Mouse (Mus musculus) common myeloid progenitor, adult 5-6 weeks (primary cell): Measurements from ENCODE around the gene Coq2. TPM values are rescaled to one million over a fixed set of nuclear protein-coding genes. Genes with fewer than 3 reads are reported as not detected.

Experiments used
- ATAC-seq: replicated peaks from 2 replicates; pipeline ENCODE4 v1.8.0; 2016; ENCODE audit warnings: low read depth, mild to moderate bottlenecking, moderate TSS enrichment, inconsistent platforms; ENCODE audit not compliant: poor library complexity, severe bottlenecking
- total RNA-seq: library from RNA; stranded (forward); fragments of 200-1000, 187-1606 nt; gene quantifications from 2 replicates; pipeline ENCODE4 v1.2.3, GENCODE M21; 2017

The Coq2 gene
- total RNA-seq, 1 experiment from 2014 or later: 33.9 TPM

DNA sequence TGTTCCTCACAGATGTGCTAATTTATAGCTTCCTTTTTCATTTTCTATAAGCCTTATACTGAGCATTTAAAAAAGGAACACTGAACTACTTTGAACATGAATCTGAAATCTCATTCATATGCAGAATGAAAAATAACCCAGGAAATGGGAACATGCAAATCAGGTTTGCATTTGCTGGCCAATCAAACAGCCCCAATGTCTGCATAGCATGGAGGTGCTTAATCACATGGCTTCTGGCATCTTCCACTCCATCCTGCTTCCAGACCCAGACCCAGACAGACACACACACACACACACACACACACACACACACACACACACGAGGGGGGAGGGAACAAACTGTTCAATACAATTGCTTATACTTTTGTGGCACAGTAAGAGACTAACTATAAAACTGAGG lies 8.0 kb downstream of the Coq2 start:
- ATAC-seq: no peak

DNA sequence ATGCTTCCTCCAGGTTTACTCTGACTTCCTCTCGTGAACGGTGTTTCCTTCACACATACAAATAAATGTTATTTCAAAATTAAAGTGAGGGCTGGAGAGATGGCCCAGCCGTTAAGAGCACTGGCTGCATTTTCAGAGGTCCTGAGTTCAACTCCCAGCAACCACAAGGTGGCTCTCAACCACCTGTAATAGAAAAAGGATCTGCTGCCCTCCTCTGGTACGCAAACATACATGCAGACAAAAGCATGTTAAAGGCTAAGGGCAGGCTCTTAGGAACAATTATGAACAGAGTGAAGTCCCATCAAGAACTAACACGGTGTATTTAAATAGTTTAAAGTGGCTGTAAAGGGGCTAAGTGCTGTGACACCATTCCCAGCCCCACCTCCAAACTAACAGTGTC lies 11.1 kb downstream of the Coq2 start:
- ATAC-seq: peak; percentile 76

DNA sequence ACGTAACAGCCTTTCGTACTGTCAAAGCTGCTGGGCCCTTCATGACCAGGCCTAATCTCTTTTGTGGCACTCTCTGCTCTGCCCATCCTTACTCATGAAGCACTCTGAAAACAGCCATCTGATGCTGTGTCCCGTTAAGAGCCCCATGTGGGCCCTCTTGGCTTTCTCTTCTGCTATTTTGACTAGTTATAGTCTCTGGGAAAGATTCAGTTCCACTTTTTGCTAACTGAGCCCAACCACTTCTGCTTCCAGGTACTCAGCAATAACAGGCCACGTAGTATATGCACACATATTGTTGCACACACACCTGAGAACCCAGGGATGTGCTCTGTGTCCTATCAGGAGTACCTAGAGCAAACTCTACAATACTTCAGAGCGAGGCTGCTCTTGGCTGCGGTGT lies 11.9 kb downstream of the Coq2 start:
- ATAC-seq: peak; percentile 82

DNA sequence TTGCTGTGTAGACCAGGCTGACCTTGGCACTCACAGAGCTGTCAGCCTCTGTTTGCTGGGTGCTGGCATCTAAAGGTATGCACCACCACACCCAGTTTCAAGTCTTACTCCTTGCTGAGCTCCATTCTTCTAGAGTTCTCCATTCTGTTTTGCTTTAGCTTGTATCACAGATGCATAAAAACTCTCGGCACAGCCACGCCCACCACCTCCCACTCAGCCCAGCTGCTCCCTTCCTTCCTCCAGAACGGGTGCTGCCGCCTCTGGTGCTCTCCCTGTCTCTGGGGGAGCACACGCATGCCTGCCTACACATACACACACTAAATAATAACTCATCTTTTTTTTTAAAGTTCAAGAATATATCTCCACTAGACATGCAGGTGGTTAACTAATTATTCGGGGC lies 16.5 kb downstream of the Coq2 start:
- no peak for ATAC-seq

DNA sequence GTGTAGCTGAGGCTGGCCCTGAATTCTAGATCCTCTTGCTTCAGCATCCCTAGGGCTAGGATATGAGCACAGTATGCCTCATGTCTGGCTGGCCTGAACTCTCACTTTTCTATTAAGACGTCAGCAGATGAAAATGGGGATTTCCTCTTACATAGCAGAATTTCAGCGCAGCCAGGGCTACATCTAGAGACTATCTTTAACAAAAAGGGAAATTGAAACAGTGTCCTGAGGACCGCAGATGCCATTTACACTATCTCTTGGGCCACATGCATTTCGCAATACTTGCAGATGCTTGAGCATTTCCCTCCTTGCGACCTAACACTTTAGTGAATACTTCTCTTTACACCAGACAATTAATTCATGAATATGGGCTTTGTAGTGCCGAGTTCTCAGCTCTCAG lies 18.6 kb downstream of the Coq2 start:
- ATAC-seq: peak; percentile 93

DNA sequence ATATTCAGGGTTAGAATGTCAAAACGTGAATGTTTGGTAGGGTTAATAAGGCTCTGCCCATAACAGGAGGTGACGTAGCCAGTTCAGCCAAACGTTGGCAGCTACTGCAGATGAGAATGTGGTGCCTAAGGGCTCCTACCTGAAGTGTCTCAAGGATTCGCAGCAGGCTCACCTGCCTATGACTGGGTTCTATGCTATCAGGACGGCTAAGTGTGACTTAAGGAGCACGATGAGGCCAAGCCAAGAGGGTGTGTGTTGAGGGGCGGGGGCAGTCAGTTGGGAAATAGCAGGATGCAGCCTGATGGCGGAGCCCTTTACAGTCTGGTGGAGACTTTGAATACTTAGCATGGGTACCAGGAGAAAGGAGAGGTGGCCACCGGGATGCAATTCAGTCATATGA lies 22.6 kb downstream of the Coq2 start:
- ATAC-seq: no peak

DNA sequence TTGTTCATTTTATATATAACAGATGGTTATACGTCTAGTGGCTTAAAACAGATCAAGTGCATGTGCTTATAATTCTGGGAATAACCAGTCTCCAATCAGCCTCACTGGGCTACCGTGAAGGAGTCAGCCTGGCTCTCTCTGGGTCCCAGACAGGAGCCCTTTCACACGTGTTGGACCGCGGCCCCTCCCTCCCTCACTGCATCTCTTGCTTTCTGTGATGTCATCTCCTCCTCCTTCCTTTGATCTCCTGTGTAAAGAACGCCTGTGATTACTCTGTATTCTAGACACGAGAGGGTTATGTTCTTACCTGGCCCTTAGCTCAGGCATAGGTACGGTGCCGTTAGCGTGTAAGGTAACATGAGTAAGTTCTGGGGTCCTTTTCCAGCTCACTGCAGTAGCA lies 23.5 kb downstream of the Coq2 start:
- no peak for ATAC-seq

GRCm38 (mm10) chr5:100650969-100651368 lies 24.0 kb downstream of the Coq2 start:
- ATAC-seq: no peak

DNA sequence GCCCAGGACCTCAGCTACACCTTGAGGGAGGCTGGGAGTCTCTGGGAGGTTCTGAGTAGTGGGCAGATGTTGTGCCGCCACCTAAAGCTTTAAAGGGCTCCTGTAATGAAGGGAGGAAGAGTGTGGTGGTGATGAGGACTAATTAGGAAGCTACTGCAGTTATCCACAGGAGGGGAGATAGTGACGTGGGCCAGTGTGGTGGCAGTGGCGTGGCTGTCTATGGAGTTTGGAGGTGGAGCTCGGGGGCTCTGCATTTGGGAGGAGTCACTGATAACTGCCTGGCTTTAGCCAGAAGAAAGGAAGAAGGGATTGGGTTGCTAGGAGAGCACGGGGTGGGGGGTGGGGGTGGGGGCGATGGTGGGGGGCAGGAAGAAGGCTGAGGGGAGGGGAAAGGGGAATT lies 26.4 kb downstream of the Coq2 start:
- ATAC-seq: peak; percentile 33

GRCm38 (mm10) chr5:100648046-100648445 lies 26.9 kb downstream of the Coq2 start:
- no peak for ATAC-seq

DNA sequence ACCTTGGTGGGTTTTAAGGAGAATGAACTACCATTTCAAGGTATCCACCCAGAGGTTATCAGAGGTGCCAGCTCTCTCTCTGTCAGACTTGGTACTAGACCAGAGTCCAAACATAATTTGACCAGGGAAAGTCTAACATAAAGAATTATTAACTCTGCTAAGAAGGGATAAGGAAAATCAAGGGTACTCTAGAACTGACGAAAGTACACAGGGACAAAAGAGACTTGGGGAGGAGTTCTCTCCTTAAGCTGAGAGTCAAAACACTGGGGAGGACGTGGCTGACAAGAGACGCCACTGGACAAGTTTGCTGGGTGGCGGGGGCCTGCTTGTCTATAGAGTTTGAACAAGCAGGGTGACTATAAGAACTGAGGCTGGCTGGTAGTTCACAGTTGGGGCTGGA lies 28.4 kb downstream of the Coq2 start:
- ATAC-seq: no peak

DNA sequence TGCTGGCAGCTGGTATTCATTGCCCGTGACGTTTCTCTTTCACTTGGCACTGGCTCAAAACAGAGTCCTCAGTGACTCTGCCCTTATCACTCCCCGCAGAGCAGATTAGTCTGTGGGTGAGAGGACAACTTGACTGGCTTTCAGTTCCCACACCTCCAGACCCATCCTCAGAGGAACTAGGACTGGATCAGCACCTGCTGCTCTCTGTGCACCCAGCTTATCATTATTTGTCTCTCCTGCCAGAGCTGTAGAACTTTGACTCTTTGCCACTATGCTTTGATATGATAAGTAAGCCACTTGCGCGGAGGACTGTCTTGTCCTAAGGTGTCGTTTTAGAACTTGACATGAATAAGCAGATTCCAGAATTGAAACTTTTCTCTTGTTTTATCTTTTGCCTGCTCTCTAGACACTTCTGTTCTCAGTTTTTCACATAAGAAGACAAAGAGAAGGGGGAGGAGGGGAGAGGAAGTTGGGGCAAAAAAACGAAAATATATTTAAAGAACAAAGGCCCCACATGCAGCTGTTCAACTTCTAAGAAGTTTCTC lies 30.9 kb downstream of the Coq2 start:
- ATAC-seq: peak; percentile 71

DNA sequence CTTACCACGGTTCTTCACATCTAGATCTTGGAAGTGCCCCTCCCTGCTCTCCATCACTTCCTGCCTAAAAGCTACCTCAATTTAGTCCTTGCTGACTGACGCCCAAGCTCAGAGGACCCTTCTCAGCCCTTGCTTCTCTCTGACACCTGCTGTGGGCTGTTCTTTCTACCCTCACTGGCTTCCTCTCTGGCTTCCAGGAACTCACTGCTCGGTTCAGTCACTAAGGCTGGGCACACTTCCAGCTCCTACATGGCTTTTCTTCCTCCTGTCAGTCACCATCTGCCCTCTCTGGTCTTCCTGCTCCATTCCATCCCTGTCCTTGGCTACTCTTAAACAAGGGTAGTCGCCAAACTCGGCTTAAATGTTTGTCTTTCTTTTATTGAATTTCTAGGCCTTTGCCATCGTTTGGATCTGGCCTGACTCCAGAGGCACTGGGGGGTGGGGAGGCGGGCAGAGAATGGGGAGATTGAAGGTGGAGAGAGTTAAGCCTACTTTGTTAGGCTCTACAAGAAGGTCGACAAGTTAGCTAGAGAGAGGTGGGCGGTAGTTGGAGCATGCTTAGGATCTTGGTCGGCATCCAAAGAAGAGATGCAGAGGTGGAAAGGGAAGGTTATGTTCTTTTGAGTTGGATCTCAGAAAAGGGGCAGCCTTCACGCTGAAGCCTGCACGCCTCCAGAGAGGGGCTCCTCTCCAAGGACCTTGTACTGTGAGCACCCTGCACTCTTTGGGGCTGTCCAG lies 31.5 kb downstream of the Coq2 start:
- ATAC-seq: peak; percentile 43

- ATAC-seq: no peak
Observed at GRCm38 (mm10) chr5:100642316-100642715, 32.6 kb downstream of the Coq2 start.

DNA sequence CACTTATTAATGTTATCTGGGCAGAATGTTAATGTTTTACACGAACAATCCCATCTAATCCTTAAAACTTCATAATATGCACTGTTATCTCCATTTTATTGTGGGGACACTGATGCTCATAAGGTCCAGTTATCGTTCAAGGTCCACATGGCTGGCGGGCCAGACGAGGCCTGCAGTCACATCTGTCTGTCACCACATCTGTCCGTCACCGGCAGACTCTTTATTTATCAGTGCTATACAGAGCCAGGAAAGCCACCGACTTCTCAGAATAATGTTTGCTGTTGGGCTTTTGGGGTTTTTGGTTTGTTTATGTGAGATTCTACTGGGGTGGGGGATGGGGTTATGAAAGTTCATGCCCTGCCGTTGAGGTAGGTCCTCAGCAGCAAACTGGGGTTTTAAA lies 36.5 kb downstream of the Coq2 start:
- ATAC-seq: peak; percentile 55

DNA sequence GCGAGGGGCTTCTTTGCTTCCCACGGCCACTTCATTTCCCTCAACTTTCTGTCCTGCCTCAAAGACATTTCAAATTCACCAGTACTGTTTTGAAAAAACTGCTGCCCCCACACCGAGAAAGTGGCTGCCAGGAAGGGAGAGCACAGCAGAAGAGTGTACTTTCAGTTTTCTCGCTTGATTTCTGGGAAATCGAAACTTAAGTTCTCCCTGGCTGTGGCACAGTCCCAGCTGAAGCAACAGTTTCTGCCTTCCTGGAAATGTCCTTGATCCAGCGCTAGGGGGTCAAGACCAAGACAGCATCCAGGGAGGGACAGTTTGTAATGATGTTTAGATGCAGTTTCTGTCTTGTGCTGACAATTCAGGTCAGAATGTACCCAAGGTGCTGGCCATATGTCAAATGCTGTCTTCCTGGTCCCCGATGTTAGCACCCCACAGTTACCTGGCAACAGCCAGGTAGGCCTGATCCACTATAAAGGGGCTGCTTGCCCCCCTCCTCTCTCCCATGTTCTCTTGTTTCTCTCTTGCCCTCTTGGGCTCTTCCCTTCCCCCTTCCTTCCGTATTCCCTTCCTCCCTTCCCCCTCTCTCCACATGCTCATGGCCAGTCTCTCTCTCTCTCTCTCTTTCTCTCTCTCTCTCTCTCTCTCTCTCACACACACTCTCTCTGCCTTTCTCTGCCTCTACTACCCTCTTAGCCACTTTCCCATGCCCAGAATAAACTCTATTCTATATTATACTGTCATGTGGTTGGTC lies 38.0 kb downstream of the Coq2 start:
- 0 out of 2 replicates have a peak, but pooled peaks have one; percentile 7 for ATAC-seq

- ATAC-seq: no peak
Observed at GRCm38 (mm10) chr5:100635908-100636307, 39.0 kb downstream of the Coq2 start.

GRCm38 (mm10) chr5:100634885-100635478 lies 40.0 kb downstream of the Coq2 start:
- ATAC-seq: 0 out of 2 replicates have a peak, but pooled peaks have one; percentile 15

DNA sequence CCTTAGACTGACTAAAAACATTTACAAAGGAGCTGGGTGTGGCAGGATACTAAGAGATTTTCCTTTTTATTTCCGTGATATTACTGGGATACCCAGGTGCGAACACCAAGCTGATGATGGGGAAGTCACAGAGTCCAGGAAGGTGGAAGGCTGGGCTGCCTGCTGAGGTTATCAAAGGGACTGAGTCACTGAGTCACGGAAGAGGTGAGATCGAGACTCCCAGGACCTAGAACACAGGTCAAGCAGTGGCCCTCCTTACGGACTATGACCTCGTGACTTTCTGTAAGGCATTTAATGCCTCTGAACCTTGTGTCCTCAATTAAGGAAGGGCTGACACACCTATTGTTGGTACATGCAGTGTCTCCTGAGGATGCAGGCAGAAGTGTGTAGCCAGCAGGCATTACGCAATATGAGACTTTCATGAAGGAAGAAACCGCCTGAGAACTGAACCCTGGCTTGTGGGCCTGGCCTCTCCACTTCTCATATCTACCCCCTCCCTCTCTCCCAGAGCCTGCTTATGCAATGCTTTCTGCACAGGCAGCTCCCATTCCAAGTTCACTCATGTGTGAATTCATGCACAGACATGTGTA lies 42.3 kb downstream of the Coq2 start:
- peak; percentile 73 for ATAC-seq

- no peak for ATAC-seq
Observed at GRCm38 (mm10) chr5:100628807-100629206, 46.1 kb downstream of the Coq2 start.

- no peak for ATAC-seq
Observed at GRCm38 (mm10) chr5:100626526-100626925, 48.4 kb downstream of the Coq2 start.
